Mouse (Mus musculus) brain, embryonic 14.5 days (tissue): ENCODE results near the gene Sapcd1.

Experiments
- CTCF ChIP-seq: fragments of 200-500 bp; IDR thresholded peaks from 2 replicates; pipeline ENCODE4 v1.5.1; 2012; ENCODE audit warnings: inconsistent platforms, mild to moderate bottlenecking, moderate library complexity, borderline replicate concordance; ENCODE audit not compliant: insufficient read depth, insufficient read length; ENCODE audit errors: extremely low read depth
- POLR2A ChIP-seq: fragments of 200-500 bp; IDR thresholded peaks from 2 replicates; pipeline ENCODE4 v1.6.1; 2012; ENCODE audit warnings: mild to moderate bottlenecking, inconsistent platforms, borderline replicate concordance; ENCODE audit not compliant: poor library complexity, insufficient read depth, insufficient read length, severe bottlenecking; ENCODE audit errors: extremely low read depth

- TF ChIP-seq CTCF, result no peak
- no peak for TF ChIP-seq POLR2A
Observed at GRCm38 (mm10) chr17:35024261-35024660, 3.6 kb downstream of the Sapcd1 start.
